Comparison of ENCODE assay signal across 9 mouse cellular contexts in the genomic region with DNA sequence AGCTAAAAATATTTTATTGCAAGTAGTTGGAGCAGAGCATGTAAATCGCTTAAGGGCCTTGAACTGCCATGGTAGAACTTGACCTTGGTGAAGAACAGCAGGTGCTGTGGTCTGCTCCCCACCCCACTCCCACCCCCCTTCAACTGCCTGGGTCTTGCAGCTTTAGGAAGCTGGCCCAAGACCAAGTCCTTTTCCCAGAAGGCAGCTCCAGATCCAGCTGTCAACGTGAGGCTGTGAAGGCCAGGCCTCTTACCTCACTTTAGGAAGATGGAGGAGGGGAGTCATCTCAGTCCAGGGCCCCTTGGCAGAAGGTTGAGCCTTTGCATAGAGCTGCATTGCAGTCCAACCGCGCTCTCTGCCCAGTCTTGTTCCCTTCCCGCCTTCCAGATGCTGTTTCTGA.
DNase-seq lines count a peak whose midpoint lies in the region; ATAC-seq and TF ChIP-seq lines count a peak whose summit lies in the region.
"Had no signal": no experiment of that assay in that cellular context is flagged by ENCODE, and none has a peak within 500 bp of the region (broad histone marks: within the 10 kb centered on the region; RNA-seq: fewer than 3 reads in every experiment).

No protein-coding gene starts in this region.

- in situ Hi-C loops in ES-E14 (cut with MboI; ENCODE audit: low sequenced_read_pairs in 2 of 2, unreplicated experiment in 2 of 2) = no loop called here

- peak overlapping the region; percentile 78; the same call in 1 of the 2 replicates for H3K27ac ChIP-seq in ES-E14 (ENCODE audit: insufficient read depth, low read depth, low read length, poor library complexity, severe bottlenecking)
- H3K27ac ChIP-seq in embryonic facial prominence, embryonic 14.5 days (replicated peaks; ENCODE audit: low read depth, low read length) = peak overlapping the region; percentile 50
- H3K27ac ChIP-seq in intestine, embryonic 16.5 days (ENCODE audit: low read length) = peak overlapping the region; percentile 37; the same call in 1 of the 2 replicates

- H3K9me3 ChIP-seq in ES-E14 (ENCODE audit: control insufficient read depth, insufficient read depth, low read depth, low read length) = no peaks in the 10 kb centered on the region
- 0 out of 2 replicates have a peak, but pooled peaks cover 7% of the 10 kb centered on the region for H3K9me3 ChIP-seq in embryonic facial prominence, embryonic 14.5 days (ENCODE audit: control insufficient read depth, low read length)
- H3K9me3 ChIP-seq in intestine, embryonic 16.5 days (ENCODE audit: control insufficient read depth, low read length) = peaks cover 6% of the 10 kb centered on the region; the same call in 1 of the 2 replicates

- no peaks in the 10 kb centered on the region for H3K36me3 ChIP-seq in ES-E14 (ENCODE audit: control insufficient read depth, insufficient read depth, low read length, poor library complexity, severe bottlenecking)
- H3K36me3 ChIP-seq in embryonic facial prominence, embryonic 14.5 days (ENCODE audit: control insufficient read depth, insufficient read depth, low read length) = no peaks in the 10 kb centered on the region
- no peaks in the 10 kb centered on the region for H3K36me3 ChIP-seq in intestine, embryonic 16.5 days (ENCODE audit: control insufficient read depth, insufficient read depth, low read length)

- 49% methylated on average over 5 of the region's 5 CpGs for WGBS in embryonic facial prominence, embryonic 14.5 days
- WGBS in intestine, embryonic 16.5 days = 52% methylated on average over 5 of the region's 5 CpGs

- no peaks in the 10 kb centered on the region for H3K27me3 ChIP-seq in embryonic facial prominence, embryonic 14.5 days (replicated peaks; ENCODE audit: control insufficient read depth, insufficient read depth, low read length)
- no peaks in the 10 kb centered on the region for H3K27me3 ChIP-seq in intestine, embryonic 16.5 days (replicated peaks; ENCODE audit: control insufficient read depth, insufficient read depth, low read length)

- H3K4me1 ChIP-seq in ES-E14 (ENCODE audit: control insufficient read depth in 2 of 2, insufficient read depth in 2 of 2, low read length in 2 of 2, poor library complexity in 1 of 2) = peaks cover 15 to 16% of the 10 kb centered on the region in 2 experiments; a peak in 3 of 4 replicates
- peaks cover 7% of the 10 kb centered on the region for H3K4me1 ChIP-seq in embryonic facial prominence, embryonic 14.5 days (ENCODE audit: control insufficient read depth, insufficient read depth, low read length)
- peaks cover 10% of the 10 kb centered on the region; the same call in 1 of the 2 replicates for H3K4me1 ChIP-seq in intestine, embryonic 16.5 days (ENCODE audit: control insufficient read depth, insufficient read depth, low read length)

- peak overlapping the region; percentile 18 to 22; a peak in 2 of 4 replicates for H3K4me3 ChIP-seq in ES-E14 (ENCODE audit: insufficient read depth in 1 of 2, low read depth in 1 of 2, low read length in 2 of 2, poor library complexity in 1 of 2, severe bottlenecking in 1 of 2)
- no peak overlapping the region for H3K4me3 ChIP-seq in embryonic facial prominence, embryonic 14.5 days (ENCODE audit: low read depth, low read length)
- H3K4me3 ChIP-seq in intestine, embryonic 16.5 days (ENCODE audit: low read length) = no peak overlapping the region

- peak overlapping the region; percentile 57; the same call in 1 of the 2 replicates for H3K9ac ChIP-seq in ES-E14 (ENCODE audit: insufficient read depth, low read depth, low read length, poor library complexity, severe bottlenecking)
- no peak overlapping the region for H3K9ac ChIP-seq in embryonic facial prominence, embryonic 14.5 days (ENCODE audit: low read depth, low read length)
- H3K9ac ChIP-seq in intestine, embryonic 16.5 days (ENCODE audit: low read depth, low read length) = no peak overlapping the region

- DNase-seq in kidney, postnatal 10 days = peak; percentile 17
- DNase-seq in kidney, adult 11 months = no peak
- no peak for DNase-seq in ES-E14 (ENCODE audit: low read depth, low spot score)
- DNase-seq in embryonic facial prominence, embryonic 14.5 days (ENCODE audit: low spot score) = peak; percentile 84
- DNase-seq in layer of hippocampus, adult 9-11 months = no peak
- DNase-seq in frontal cortex, postnatal 36 days (ENCODE audit: low spot score in 2 of 2) = no peak
- DNase-seq in frontal cortex, postnatal 10 days (ENCODE audit: low spot score in 2 of 2) = no peak
- DNase-seq: right cerebral cortex, adult 18-20 months had no signal

- ATAC-seq in embryonic facial prominence, embryonic 14.5 days (ENCODE audit: low read depth) = peak; percentile 80
- peak; percentile 62; the same call in 1 of the 2 replicates for ATAC-seq in intestine, embryonic 16.5 days

- no peak overlapping the region for H3K4me2 ChIP-seq in embryonic facial prominence, embryonic 14.5 days (ENCODE audit: low read depth, low read length)
- H3K4me2 ChIP-seq in intestine, embryonic 16.5 days (ENCODE audit: low read depth, low read length) = no peak overlapping the region

TF ChIP-seq in ES-E14, 5 proteins besides CTCF, POLR2A, EP300 and RAD21:
- TF ChIP-seq ZC3H11A (IDR thresholded peaks at IDR 0.05; ENCODE audit: borderline replicate concordance, low read depth, low read length) = no peak
- TF ChIP-seq CHD2 (IDR thresholded peaks at IDR 0.05; ENCODE audit: low read depth, low read length) = no peak
- TF ChIP-seq ZNF384 (IDR thresholded peaks at IDR 0.05; ENCODE audit: low read depth, low read length) = no peak
- no peak for TF ChIP-seq HCFC1 (IDR thresholded peaks at IDR 0.05; ENCODE audit: borderline replicate concordance, insufficient read depth, low read length)
- TF ChIP-seq MAFK (IDR thresholded peaks at IDR 0.05; ENCODE audit: insufficient read depth, low read depth, low read length) = no peak

Comparison
In these comparisons a context has a peak if more than half of its experiments do, and no peak if none do; other contexts are left out.
1. DNase-seq: peak in kidney, postnatal 10 days (single experiment) and embryonic facial prominence, embryonic 14.5 days (single experiment); none in kidney, adult 11 months (single experiment), ES-E14 (single experiment), layer of hippocampus, adult 9-11 months (single experiment), frontal cortex, postnatal 36 days (0 of 2) and frontal cortex, postnatal 10 days (0 of 2).
2. H3K4me3 ChIP-seq: peak in ES-E14 (2 of 2); none in embryonic facial prominence, embryonic 14.5 days (single experiment) and intestine, embryonic 16.5 days (single experiment).
3. Peak in every context shown above with its lines, with median percentiles within 50 percentile points of each other: H3K27ac ChIP-seq.